Mouse (Mus musculus): ENCODE results near the gene Scrn2.

GRCm38 (mm10) chr11:97003170-97003569 is 26.6 kb upstream of the Scrn2 start:
- TF ChIP-seq GATA1 (IDR thresholded peaks at IDR 0.05; ENCODE audit: low read length) (no peak), TAL1 (IDR thresholded peaks at IDR 0.05; ENCODE audit: low read length) (no peak)
